Mouse (Mus musculus) midbrain, postnatal 0 days (tissue): Measurements from ENCODE around the gene Defa30. TPM values are rescaled to one million over a fixed set of nuclear protein-coding genes. Genes with fewer than 3 reads are reported as not detected.
"Not testable (repeated sequence)": the region's sequence is repeated elsewhere in the genome, so short reads cannot be mapped to it uniquely, and the experiment has no call there.

Source experiments
- ATAC-seq: fragments of 200-750 bp; cut with Nextera tagmentation; 2 replicates; pipeline ENCODE4 v1.8.0; 2017; ENCODE audit warnings: moderate number of reproducible peaks, mild to moderate bottlenecking, moderate TSS enrichment, moderate library complexity; ENCODE audit not compliant: low FRiP score
- DNase-seq: peaks from one replicate; pipeline ENCODE4 v3.0.0-alpha.2; 2015; ENCODE audit warnings: low spot score
- H3K27ac ChIP-seq: fragments of 300-500 bp; sonication (generic); 2 replicates; pipeline ENCODE4 v1.5.1; 2014; ENCODE audit warnings: low read depth, mild to moderate bottlenecking, low read length, mixed read lengths
- H3K27me3 ChIP-seq: fragments of 300-500 bp; sonication (generic); 2 replicates; pipeline ENCODE4 v1.6.1; 2014; ENCODE audit warnings: low read length, control low read depth, mixed read lengths; ENCODE audit not compliant: insufficient read depth
- H3K36me3 ChIP-seq: fragments of 300-500 bp; sonication (generic); 2 replicates; pipeline ENCODE4 v1.6.1; 2014; ENCODE audit warnings: low read length, control low read depth, mixed read lengths; ENCODE audit not compliant: insufficient read depth
- H3K4me1 ChIP-seq: fragments of 300-500 bp; sonication (generic); 2 replicates; pipeline ENCODE4 v1.6.1; 2014; ENCODE audit warnings: mild to moderate bottlenecking, control low read depth, antibody characterized with exemption, low read length, mixed read lengths; ENCODE audit not compliant: insufficient read depth
- H3K4me2 ChIP-seq: fragments of 300-500 bp; sonication (generic); 2 replicates; pipeline ENCODE4 v1.6.1; 2014; ENCODE audit warnings: low read depth, mild to moderate bottlenecking, low read length, mixed read lengths; ENCODE audit not compliant: poor library complexity, severe bottlenecking
- H3K4me3 ChIP-seq: fragments of 300-500 bp; sonication (generic); 2 replicates; pipeline ENCODE4 v1.5.1; 2014; ENCODE audit warnings: low read depth, mild to moderate bottlenecking, low read length, moderate library complexity
- H3K9ac ChIP-seq: fragments of 300-500 bp; sonication (generic); replicated peaks from 2 replicates; pipeline ENCODE4 v1.6.1; 2014; ENCODE audit warnings: mild to moderate bottlenecking, low read length, moderate library complexity, mixed read lengths; ENCODE audit not compliant: poor library complexity, severe bottlenecking
- H3K9me3 ChIP-seq: fragments of 300-500 bp; sonication (generic); 2 replicates; pipeline ENCODE4 v1.6.1; 2016; ENCODE audit warnings: low read length, control low read depth
- CTCF ChIP-seq: IDR thresholded peaks from 2 replicates; pipeline ENCODE4 v1.5.1; 2016; ENCODE audit warnings: antibody characterized with exemption, mild to moderate bottlenecking
- WGBS: fragments of 180-500 bp; shearing (Covaris S2); extraction: QIAGEN DNeasy Blood & Tissue Kit; methylation state at CpG from one replicate; pipeline ENCODE4 v1.1.7; 2014; 5-methylcytosine and 5-hydroxymethylcytosine counted together
- polyA plus RNA-seq: library from polyadenylated mRNA; unstranded; fragments of >200 nt; fragmentation: Nextera tagmentation; extraction: Ambion mirVana; gene quantifications from 2 replicates; pipeline ENCODE4 v1.2.1, GENCODE M21; 2015
- total RNA-seq: library from RNA; depleted of rRNA; stranded (reverse); fragments of >200 nt; gene quantifications from 2 replicates; pipeline ENCODE4 v1.2.3, GENCODE M21; 2014; rRNA removed

The Defa30 gene
- not detected in 2 replicates for total RNA-seq
- polyA plus RNA-seq, result not detected in 2 replicates

DNA sequence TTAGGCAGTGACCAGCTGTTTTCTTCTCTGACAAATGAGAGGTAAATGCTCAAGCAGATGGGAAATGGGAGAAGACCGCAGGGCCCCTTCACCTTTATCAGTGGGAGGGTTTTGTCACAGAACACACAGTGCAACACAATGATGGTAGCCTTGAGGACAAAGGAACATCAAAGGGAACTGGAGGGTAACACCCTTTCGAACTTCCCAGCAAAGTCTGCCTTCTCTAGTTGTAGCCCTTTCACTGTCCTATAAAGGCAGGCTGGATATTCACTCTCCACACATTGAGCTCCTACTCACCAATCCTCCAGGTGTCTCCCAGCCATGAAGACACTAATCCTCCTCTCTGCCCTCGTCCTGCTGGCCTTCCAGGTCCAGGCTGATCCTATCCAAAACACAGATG lies at the start of gene Defa30:
Gene Defa30 (plus strand): TSS at position 301 of the 400 bp plus-strand sequence.
- not testable (repeated sequence) for H3K27ac ChIP-seq, H3K9me3 ChIP-seq, H3K36me3 ChIP-seq, H3K4me3 ChIP-seq, H3K4me2 ChIP-seq, H3K4me1 ChIP-seq, H3K9ac ChIP-seq, DNase-seq, ATAC-seq, H3K27me3 ChIP-seq
- 54% methylated on average over 3 of the region's 3 CpGs for WGBS

DNA sequence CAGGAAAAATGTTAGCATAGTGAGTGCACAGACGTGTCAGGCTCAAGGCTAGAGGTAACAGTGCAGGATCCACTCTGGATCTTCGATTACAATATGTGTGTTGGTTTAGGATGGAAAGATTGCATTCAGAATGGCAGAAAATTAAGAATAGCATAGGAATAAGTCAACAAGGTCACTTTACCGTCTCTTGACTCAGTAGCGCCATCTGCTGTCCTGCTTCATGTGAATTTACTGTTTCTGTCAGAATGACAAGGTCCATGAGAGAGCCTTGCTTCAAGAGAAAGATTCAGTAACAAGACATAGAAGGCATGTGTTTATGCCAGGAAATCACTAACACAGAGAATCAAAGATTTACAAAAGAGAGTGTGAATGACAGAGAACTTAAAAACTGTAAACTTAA lies 41.3 kb upstream of the Defa30 start:
- Histone ChIP-seq H3K4me2 (no peak overlapping the region), H3K9me3 (0 out of 2 replicates have a peak, but pooled peaks cover 4% of the 10 kb centered on the region), H3K27ac (no peak overlapping the region), H3K4me3 (no peak overlapping the region), H3K9ac (no peak overlapping the region), H3K4me1 (no peaks in the 10 kb centered on the region), H3K27me3 (no peaks in the 10 kb centered on the region), H3K36me3 (no peaks in the 10 kb centered on the region)
- TF ChIP-seq CTCF, result no peak
- WGBS, result 45% methylated on average over 4 of the region's 4 CpGs
- ATAC-seq, result no peak
- no peak for DNase-seq

DNA sequence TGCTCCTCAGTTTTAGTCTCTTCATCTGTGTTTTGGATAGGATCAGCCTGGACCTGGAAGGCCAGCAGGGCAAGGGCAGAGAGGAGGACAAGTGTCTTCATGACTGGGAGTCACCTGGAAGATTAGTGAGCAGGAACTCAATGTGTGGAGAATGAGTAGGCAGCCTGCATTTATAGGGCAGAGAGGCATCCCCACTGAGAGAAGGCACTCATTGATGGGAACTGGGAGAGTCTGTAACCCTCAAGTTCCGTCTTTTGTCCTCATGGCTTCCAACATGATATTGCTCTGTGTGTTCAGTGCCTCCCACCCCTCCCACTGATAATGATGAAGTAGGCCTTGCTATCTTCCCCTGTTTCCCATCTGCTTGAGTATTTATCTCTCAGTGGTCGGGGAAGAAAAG lies 38.5 kb upstream of the Defa30 start, which contains the start of gene Gm14851:
Gene Gm14851 (minus strand): TSS at position 101 of the 400 bp plus-strand sequence.
- H3K36me3 ChIP-seq, H3K9me3 ChIP-seq, H3K4me3 ChIP-seq, DNase-seq, H3K4me2 ChIP-seq, H3K27ac ChIP-seq, H3K9ac ChIP-seq, ATAC-seq, H3K4me1 ChIP-seq, H3K27me3 ChIP-seq: not testable (repeated sequence)
- WGBS, result no CpG with 5 or more reads among the region's 2 CpGs

DNA sequence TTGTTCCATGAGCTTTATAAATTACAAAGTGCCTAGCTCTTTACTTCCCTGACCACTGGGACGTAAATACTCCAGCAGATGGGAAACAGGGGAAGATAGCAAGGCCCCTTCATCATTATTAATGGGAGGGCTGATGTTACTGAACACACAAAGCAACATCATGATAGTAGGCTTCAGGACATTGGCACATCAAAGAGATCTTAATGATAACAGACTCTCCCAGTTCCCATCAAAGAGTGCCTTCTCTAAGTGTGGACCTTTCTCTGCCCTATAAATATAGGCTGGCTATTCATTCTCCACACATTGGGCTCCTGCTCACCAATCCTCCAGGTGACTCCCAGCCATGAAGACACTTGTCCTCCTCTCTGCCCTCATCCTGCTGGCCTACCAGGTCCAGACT lies 27.5 kb downstream of the Defa30 start, which contains the start of gene Defa22:
Gene Defa22 (plus strand): TSS at position 301 of the 400 bp plus-strand sequence.
- not testable (repeated sequence) for H3K27ac ChIP-seq, ATAC-seq, H3K4me3 ChIP-seq, DNase-seq, H3K4me1 ChIP-seq, H3K9ac ChIP-seq, H3K9me3 ChIP-seq, H3K27me3 ChIP-seq, H3K36me3 ChIP-seq, H3K4me2 ChIP-seq
- no CpG with 5 or more reads among the region's 1 CpGs for WGBS

Other genes with a start within 250 kb of the Defa30 start
- not detected in 2 replicates for gene Defb33, start 242.0 kb upstream of the Defa30 start, total RNA-seq
- gene Defb33, start 242.0 kb upstream of the Defa30 start, polyA plus RNA-seq, result not detected in 2 replicates
- gene Gm15056, start 232.0 kb upstream of the Defa30 start, total RNA-seq, result not detected in 2 replicates
- not detected in 2 replicates for gene Gm15056, start 232.0 kb upstream of the Defa30 start, polyA plus RNA-seq
- gene Gm6040, start 212.6 kb upstream of the Defa30 start, total RNA-seq, result not detected in 2 replicates
- gene Gm6040, start 212.6 kb upstream of the Defa30 start, polyA plus RNA-seq, result not detected in 2 replicates
- not detected in 2 replicates for gene AY761185, start 189.9 kb upstream of the Defa30 start, total RNA-seq
- gene AY761185, start 189.9 kb upstream of the Defa30 start, polyA plus RNA-seq, result not detected in 2 replicates
- gene Defa21, start 109.1 kb upstream of the Defa30 start, total RNA-seq, result not detected in 2 replicates
- not detected in 2 replicates for gene Defa21, start 109.1 kb upstream of the Defa30 start, polyA plus RNA-seq
- gene Defa23, start 79.6 kb upstream of the Defa30 start, total RNA-seq, result not detected in 2 replicates
- gene Defa23, start 79.6 kb upstream of the Defa30 start, polyA plus RNA-seq, result not detected in 2 replicates
- gene Defa35, start 69.6 kb upstream of the Defa30 start, total RNA-seq, result not detected in 2 replicates
- not detected in 2 replicates for gene Defa35, start 69.6 kb upstream of the Defa30 start, polyA plus RNA-seq
- gene Defa25, start 50.2 kb upstream of the Defa30 start, total RNA-seq, result not detected in 2 replicates
- not detected in 2 replicates for gene Defa25, start 50.2 kb upstream of the Defa30 start, polyA plus RNA-seq
- gene Gm14851, start 38.6 kb upstream of the Defa30 start, total RNA-seq, result not detected in 2 replicates
- gene Gm14851, start 38.6 kb upstream of the Defa30 start, polyA plus RNA-seq, result not detected in 2 replicates
- gene Defa22, start 27.6 kb downstream of the Defa30 start, total RNA-seq, result not detected in 2 replicates
- gene Defa22, start 27.6 kb downstream of the Defa30 start, polyA plus RNA-seq, result not detected in 2 replicates
- not detected in 2 replicates for gene Defa31, start 57.0 kb downstream of the Defa30 start, total RNA-seq
- not detected in 2 replicates for gene Defa31, start 57.0 kb downstream of the Defa30 start, polyA plus RNA-seq
- not detected in 2 replicates for gene Gm15293, start 66.9 kb downstream of the Defa30 start, total RNA-seq
- gene Gm15293, start 66.9 kb downstream of the Defa30 start, polyA plus RNA-seq, result not detected in 2 replicates
- not detected in 2 replicates for gene Gm15292, start 115.1 kb downstream of the Defa30 start, total RNA-seq
- not detected in 2 replicates for gene Gm15292, start 115.1 kb downstream of the Defa30 start, polyA plus RNA-seq
- gene Defa27, start 180.9 kb downstream of the Defa30 start, total RNA-seq, result not detected in 2 replicates
- not detected in 2 replicates for gene Defa27, start 180.9 kb downstream of the Defa30 start, polyA plus RNA-seq
- gene Defa29, start 192.4 kb downstream of the Defa30 start, total RNA-seq, result not detected in 2 replicates
- gene Defa29, start 192.4 kb downstream of the Defa30 start, polyA plus RNA-seq, result not detected in 2 replicates
- not detected in 2 replicates for gene Defa2, start 243.9 kb downstream of the Defa30 start, total RNA-seq
- gene Defa2, start 243.9 kb downstream of the Defa30 start, polyA plus RNA-seq, result not detected in 2 replicates